Mouse (Mus musculus) lung, postnatal 4 days (tissue): ENCODE measurements around the gene Eya4.

Experiments
- DNase-seq, 2 experiments: peaks; one replicate each; pipeline ENCODE4 v3.0.0; 2021

Gene Eya4

GRCm38 (mm10) chr10:23150401-23150800, 200.2 kb downstream of the Eya4 start:
- no peak for DNase-seq

DNA sequence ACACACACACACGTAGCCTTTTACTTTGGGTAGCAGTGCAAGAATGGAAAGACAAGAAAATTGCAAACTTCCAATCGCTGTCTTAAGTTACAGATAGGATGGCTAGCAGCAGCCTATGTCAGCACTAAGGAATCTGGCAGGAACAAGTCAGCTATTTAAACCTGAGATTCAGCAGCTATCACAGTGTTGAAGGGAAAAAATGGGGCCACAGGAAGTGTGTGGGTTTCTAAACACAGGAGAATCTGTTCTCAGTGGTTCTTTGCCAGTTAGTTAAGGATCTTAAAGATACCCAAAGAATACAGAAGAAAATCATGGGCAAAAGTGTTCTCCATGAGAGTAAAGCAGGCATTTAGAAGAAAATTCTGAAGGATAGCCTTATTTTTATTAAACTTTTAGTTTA, 206.0 kb downstream of the Eya4 start:
- no peak for DNase-seq

DNA sequence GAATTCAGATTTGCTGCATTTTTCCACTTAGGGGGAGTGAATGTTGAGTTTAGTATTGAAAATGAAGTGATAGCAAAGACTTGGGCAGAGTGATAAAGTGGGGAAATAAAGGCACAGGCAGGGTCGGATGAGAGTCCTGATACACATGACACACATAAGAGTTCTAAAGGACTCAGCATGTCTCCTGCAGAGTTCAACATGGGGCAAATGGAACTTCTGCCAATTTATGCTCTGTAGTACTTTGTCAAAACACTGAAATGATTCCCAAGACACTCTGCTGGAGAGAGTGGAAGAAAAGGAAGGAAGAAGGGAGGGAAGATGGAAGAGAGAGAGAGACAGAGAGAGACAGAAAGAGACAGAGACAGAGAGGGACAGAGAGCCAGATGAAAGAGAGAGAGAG, 222.6 kb downstream of the Eya4 start:
- no peak for DNase-seq

DNA sequence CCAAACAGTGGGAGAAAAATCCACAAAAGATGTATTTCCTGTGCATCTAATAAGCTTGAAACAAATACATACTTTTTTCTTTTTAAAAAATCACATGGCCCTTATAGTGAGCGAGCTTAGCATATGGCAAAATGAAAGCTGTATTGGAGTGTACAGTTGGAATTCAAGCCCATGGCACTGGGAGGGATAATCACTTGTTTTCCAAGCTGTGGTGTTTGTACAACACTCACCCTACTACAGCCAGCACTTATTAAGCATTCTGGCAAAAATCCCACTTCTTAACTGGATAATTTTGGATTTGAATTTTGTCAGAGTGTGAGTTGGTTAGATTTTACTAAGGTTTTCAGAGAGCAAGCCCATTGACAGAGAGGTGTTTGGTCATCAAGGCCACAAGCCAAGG, 223.4 kb downstream of the Eya4 start:
- DNase-seq: no peak

DNA sequence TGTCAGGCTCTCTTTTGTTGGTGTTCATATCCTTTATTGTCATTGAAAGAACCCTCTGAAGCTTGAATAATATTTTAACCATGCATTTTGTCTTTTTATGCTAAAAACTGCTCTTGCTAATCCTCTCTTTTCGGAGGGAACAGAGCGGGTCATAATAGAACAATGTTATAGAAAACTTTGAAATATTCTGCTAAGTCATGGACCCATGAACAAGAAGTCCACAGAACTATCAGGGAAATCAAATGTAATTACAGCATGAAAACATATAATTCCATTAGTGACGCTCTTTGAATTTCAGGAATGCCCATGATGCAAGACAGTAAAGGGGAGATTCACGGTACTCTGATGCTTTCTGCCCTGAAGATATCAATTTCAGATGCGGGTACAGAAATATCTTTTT, 224.1 kb downstream of the Eya4 start:
- no peak for DNase-seq

- no peak for DNase-seq
Observed at GRCm38 (mm10) chr10:23120437-23120836, 230.1 kb downstream of the Eya4 start.

DNA sequence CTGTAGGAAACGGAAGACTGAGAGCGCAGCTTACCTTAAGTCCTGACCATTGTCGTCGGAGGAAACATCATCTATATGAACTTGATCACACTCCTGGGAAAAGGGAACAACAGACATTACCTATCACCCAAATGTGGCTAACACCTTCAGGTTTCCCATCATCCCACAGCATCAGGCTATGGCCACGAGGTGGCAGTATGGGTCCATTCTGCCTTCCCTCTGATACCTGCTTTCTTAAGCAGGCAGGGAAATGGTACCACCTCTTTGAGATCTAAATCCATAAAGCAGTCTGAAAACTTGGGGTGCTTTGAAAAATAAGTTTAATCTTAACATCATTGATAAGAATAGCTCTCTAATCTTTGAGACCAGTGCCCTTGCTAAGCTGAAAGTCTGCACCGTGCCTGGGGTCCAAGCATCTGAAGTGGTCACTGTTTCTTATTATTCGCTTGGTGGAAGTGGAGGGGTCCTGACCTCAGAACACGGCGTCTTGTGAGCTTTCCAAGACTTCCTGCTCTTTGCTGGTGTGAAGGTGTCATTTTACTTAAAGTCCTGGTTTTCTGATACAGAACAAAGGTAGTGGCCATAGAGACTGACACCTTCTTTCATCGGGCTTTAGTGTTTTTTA, 233.7 kb downstream of the Eya4 start:
- DNase-seq: peak; percentile 37 to 62

DNA sequence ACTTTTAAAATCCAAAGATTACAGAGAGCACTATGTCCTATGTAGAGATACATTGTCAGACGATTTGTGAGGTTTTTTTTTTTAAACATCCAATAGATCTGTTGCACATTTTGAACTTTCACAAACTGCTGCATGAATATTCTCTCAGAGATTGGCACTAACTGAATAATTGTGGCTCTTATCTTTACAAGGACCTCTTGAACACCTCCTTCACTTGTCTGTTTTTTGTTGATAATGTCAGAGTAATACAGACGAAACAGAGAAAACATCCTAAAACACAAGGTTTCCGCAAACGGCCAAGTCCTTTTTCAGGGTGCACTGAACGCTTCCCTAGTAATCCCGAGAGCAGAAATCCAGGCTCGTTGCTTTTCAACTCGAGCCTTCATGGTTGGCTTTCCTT, 234.5 kb downstream of the Eya4 start:
- no peak for DNase-seq

DNA sequence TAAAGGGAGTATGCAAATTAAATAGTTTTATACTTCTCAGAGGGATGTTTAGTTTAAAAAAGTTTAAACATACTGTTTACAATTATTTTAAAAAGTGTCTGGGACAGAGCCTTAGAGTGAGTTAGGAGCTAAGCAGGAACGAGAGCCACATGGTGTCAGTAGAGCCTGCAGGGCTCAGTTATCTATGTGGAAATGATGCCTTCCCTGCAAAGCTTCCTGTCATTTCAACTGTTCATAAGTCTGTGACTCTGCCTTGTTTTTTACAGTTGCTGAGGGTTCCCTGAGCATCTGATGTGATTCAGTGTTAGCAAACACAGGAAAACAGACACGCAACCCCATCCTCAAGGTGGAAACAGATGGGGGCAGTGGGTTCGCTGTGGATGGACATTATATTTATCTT, 235.3 kb downstream of the Eya4 start:
- no peak for DNase-seq

GRCm38 (mm10) chr10:23108122-23108521, 242.5 kb downstream of the Eya4 start:
- DNase-seq: no peak

GRCm38 (mm10) chr10:23092517-23092916, 258.1 kb downstream of the Eya4 start:
- DNase-seq: no peak

GRCm38 (mm10) chr10:23091552-23091951, 259.0 kb downstream of the Eya4 start:
- DNase-seq: no peak

- DNase-seq: no peak
Observed at GRCm38 (mm10) chr10:23090323-23090722, 260.3 kb downstream of the Eya4 start.

DNA sequence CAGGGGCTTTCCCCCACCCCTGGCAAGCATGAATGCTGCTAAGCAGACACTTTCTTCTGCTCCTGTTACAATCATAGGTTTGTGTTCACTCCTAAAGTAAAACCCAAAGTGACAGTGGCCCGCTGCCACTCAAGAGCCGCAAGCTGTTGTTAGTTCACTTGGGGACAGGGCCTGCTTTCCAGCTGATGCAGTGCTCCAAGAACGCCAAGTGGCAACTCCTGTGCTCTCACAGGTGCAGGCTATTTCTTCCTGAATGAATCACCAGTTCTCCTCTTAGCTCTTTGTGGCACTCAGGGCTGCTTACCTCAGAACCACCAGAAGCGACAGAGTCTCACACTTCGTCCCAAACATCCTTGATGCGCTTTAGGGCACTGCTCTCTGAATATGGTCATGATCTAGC, 261.3 kb downstream of the Eya4 start:
- DNase-seq: no peak

GRCm38 (mm10) chr10:23088764-23089163, 261.8 kb downstream of the Eya4 start:
- peak in 1 of 2 experiments; percentile 26 for DNase-seq

DNA sequence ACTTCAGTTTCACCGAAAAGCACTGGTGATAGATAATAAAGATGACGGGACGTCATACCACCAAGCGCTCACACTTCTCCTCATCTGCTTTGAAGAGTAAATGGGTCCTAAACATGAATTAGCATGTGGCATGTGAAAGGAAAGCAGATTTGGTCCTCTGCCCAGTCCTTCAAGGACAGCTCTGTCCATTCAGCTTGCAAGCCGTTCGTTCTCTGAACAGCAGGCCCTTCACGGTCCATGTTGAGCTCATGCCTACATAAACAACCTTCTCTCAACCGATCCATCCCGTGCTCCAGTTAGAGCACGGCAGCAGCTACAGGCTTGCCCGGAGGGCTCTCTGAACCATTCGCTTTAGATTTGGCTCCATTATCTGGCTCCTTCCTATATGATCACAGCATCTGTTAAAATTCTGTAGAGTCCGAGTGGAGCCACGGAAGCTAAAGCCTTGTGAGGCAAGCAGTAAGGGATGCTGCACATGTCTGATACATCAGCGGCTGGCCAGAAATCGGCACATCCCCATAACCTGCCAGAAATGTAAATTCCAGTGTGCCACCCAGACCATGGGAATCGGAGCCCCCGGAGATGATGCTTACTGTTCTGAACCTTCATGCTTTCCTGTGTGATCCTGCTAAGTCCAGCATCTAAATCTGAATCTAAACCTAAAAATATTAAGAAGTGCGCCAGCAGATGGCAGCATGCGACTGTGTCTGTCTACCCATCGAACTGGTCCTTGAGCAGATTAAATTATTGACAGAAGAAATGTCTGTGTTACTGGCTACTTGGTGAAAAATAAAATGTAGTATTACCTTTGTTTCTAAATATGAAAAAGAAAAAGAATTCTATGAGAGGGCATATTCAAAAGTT, 264.0 kb downstream of the Eya4 start:
- DNase-seq: peak; percentile 32 to 62

DNA sequence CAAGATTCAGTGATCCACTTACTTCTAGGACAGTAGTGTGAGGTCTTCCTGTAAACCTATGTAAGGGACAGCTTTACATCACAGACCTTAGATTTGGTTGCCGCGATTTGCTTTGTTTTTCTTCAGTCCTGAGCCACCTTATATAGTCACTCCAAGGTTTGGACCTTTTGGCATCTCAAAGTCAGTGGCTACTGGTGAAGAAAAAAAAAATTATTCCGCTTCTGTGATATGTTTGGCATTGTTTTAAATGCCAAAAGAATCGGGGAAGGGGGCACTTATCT, 269.1 kb downstream of the Eya4 start:
- no peak for DNase-seq

GRCm38 (mm10) chr10:23080749-23081547, 269.6 kb downstream of the Eya4 start:
- DNase-seq: peak; percentile 79 to 87

GRCm38 (mm10) chr10:23076691-23077385, 273.7 kb downstream of the Eya4 start:
- peak; percentile 15 to 38 for DNase-seq

GRCm38 (mm10) chr10:23073431-23073830, 277.2 kb downstream of the Eya4 start:
- DNase-seq: no peak

DNA sequence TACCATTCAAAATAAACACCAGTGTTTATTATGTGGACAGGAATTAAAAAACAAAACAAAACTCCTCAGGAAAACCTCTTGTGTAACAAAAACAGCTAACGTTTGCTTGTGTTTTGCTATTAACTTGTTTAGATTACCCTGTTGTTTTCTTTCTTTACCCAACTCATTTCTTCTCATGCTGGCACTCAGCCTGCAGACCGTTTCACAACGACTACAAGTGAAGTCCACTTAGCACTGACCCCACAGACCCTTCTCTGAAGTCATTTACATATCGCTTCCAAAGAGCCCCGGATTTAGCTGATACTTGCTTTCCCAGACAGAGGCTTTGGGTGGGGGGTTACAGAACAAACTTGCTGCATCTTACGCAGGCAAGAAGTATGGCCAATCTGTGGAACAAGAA, 286.9 kb downstream of the Eya4 start:
- peak; percentile 43 to 80 for DNase-seq

DNA sequence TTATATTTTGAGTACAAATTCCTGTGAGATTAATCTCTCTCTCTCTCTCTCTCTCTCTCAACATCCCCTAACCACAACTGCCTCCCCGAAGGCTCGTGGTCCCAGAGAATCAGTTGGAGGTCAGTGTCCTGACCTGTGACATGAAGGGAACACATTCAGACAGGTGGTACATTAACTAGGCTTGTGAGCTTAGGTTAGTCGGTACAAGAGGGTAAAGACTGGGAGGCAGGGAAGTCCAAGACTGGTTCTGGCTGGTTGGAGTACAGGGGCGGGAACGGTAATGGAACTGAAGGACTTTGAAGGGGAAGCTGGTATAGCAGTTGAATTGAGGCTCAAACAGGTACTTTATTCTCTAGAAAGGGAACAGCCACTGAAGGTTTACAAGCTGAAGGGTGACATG, 287.9 kb downstream of the Eya4 start:
- DNase-seq: no peak

DNA sequence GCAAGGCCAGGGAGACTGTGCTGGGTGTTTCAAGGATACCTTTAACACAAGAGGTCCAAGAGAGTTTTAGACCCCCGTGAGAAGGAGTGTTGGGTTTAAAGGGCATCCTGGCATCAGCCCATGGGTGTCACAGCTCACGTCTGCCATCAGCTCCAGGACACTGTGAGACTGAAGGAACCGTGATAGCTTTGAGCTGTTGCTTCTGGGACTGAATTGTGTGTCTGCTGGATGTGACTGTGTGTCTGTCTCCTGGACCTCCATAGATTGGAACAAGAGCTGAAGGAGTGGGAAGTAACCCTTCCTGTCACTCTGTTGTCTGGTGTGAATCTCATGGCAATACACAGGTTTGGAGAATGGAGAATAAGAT, 289.9 kb downstream of the Eya4 start:
- DNase-seq: peak in 1 of 2 experiments; percentile 35
